Mouse (Mus musculus) kidney, adult 2 months (tissue): Measurements from ENCODE around the gene Akap9. TPM values are rescaled to one million over a fixed set of nuclear protein-coding genes. Genes with fewer than 3 reads are reported as not detected.

Experiments
- DNase-seq: peaks from one replicate; pipeline ENCODE4 v3.0.0; 2021
- H3K27ac ChIP-seq: fragments of 200-500 bp; 2 replicates; pipeline ENCODE4 v1.5.1; 2012; ENCODE audit warnings: low read depth, low read length, control low read depth, inconsistent platforms; ENCODE audit not compliant: insufficient read depth
- H3K27me3 ChIP-seq: fragments of 200-500 bp; replicated peaks from 2 replicates; pipeline ENCODE4 v1.6.1; 2012; ENCODE audit warnings: mild to moderate bottlenecking, moderate library complexity, low read length, inconsistent platforms; ENCODE audit not compliant: control insufficient read depth, insufficient read depth
- H3K36me3 ChIP-seq: fragments of 200-500 bp; 2 replicates; pipeline ENCODE4 v1.6.1; 2012; ENCODE audit warnings: mild to moderate bottlenecking, moderate library complexity, low read length, inconsistent platforms; ENCODE audit not compliant: control insufficient read depth, insufficient read depth
- H3K4me1 ChIP-seq: fragments of 200-500 bp; 2 replicates; pipeline ENCODE4 v1.6.1; 2011; ENCODE audit warnings: low read length; ENCODE audit not compliant: control insufficient read depth, insufficient read depth
- H3K4me3 ChIP-seq: fragments of 200-500 bp; 2 replicates; pipeline ENCODE4 v1.5.1; 2011; ENCODE audit warnings: mild to moderate bottlenecking, low read depth, low read length, control low read depth; ENCODE audit not compliant: insufficient read depth
- CTCF ChIP-seq: fragments of 200-500 bp; conservative IDR thresholded peaks from 2 replicates; pipeline ENCODE4 v1.5.1; 2011; ENCODE audit warnings: low read depth, mild to moderate bottlenecking, control low read depth, low read length, moderate library complexity, mixed read lengths; ENCODE audit not compliant: insufficient read depth, insufficient read length
- POLR2A ChIP-seq: fragments of 200-500 bp; IDR thresholded peaks from one replicate; pipeline ENCODE4 v1.6.1; 2011; ENCODE audit warnings: low read depth, low read length, control low read depth
- WGBS: fragments of 180-500 bp; shearing (Covaris S2); methylation state at CpG from one replicate; pipeline ENCODE4 v1.1.7; 2018; 5-methylcytosine and 5-hydroxymethylcytosine counted together
- polyA plus RNA-seq: library from polyadenylated mRNA; depleted of rRNA; stranded (reverse); fragments of >200 nt; gene quantifications from 2 replicates; pipeline ENCODE4 v1.2.3, GENCODE M21; 2012

Akap9 gene
- polyA plus RNA-seq, 1 experiment: 5.7 TPM

DNA sequence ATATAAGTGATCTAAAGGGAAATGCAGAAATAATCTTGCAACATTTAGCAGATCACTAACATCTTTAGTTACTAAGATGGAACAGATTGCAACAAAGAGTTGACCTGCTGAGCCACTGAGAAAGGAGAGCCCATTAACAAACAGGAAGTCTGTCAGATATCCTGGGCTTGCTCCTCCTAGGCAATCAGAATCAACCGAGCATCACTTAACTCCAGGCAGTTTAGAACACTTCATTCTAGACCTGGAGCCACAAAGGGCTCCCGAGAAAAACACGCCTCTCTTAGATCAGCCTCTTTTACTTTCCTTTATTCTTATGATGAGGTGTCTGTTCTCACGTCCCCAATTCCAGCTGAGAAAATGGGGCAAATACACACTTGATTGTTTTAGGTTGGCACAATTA is 1.2 kb upstream of the Akap9 start:
- no peak overlapping the region for H3K27ac ChIP-seq
- H3K27me3 ChIP-seq: no peaks in the 10 kb centered on the region
- TF ChIP-seq CTCF: no peak
- no peak for TF ChIP-seq POLR2A
- WGBS: 45% methylated on average over 4 of the region's 4 CpGs
- DNase-seq: no peak
- no peaks in the 10 kb centered on the region for H3K36me3 ChIP-seq
- H3K4me3 ChIP-seq: no peak overlapping the region
- peaks cover 4% of the 10 kb centered on the region for H3K4me1 ChIP-seq

- Histone ChIP-seq H3K36me3 (no peaks in the 10 kb centered on the region), H3K27me3 (no peaks in the 10 kb centered on the region), H3K4me1 (peaks cover 4% of the 10 kb centered on the region), H3K27ac (no peak overlapping the region; the same call in 1 of the 2 replicates), H3K4me3 (peak overlapping the region; percentile 97)
- WGBS: under 1% methylated on average over 12 of the region's 12 CpGs
- peak; percentile 49 for DNase-seq
- TF ChIP-seq CTCF: no peak
- no peak for TF ChIP-seq POLR2A
Measured at GRCm38 (mm10) chr5:3928690-3929046, 814 bp downstream of the Akap9 start.

DNA sequence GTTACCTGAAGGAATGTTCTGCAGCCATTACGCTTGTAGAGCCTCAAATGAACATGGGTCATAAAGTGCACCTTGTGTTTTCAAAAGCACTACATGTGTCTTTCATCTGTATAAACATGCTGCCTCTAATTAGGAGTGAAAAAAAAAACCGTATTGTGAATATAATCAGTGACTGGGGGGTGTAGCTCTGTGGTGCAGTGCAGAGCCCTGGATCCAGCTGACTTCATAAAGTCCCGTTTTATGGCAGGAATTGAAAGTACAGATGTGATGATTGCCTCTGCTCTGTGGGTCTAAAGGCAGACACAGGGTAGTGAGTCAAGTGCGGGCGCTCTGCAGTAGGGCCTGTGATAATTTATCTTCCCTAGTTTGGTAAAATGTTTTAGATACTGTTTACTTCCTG is 2.9 kb downstream of the Akap9 start:
- DNase-seq: no peak
- Histone ChIP-seq H3K4me3 (no peak overlapping the region), H3K36me3 (no peaks in the 10 kb centered on the region), H3K27me3 (no peaks in the 10 kb centered on the region), H3K4me1 (peaks cover 4% of the 10 kb centered on the region), H3K27ac (no peak overlapping the region)
- WGBS: 68% methylated on average over 5 of the region's 5 CpGs
- TF ChIP-seq CTCF (no peak), POLR2A (no peak)

GRCm38 (mm10) chr5:3931636-3932035 is 3.8 kb downstream of the Akap9 start:
- TF ChIP-seq CTCF: no peak
- TF ChIP-seq POLR2A: no peak
- DNase-seq: no peak
- Histone ChIP-seq H3K4me3 (no peak overlapping the region), H3K36me3 (no peaks in the 10 kb centered on the region), H3K4me1 (peaks cover 4% of the 10 kb centered on the region), H3K27me3 (no peaks in the 10 kb centered on the region), H3K27ac (no peak overlapping the region)
- 94% methylated on average over 3 of the region's 3 CpGs for WGBS

DNA sequence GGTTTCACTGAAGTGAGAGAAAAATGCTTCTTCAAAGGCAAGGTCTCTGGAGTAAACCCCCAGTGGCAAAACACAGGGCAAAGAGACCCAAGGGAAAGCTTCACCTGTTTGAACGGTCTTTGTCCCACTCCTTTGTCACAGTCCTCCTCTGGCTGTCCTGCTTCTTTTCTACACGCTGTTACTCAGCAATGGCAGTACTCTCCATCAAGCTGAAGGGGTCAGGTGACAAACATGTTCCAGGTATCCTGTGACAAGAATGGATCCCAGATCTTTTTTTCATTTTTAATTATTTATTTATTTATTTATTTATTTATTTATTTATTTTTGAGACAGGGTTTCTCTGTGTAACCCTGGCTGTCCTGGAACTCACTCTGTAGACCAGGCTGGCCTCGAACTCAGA is 5.7 kb downstream of the Akap9 start:
- TF ChIP-seq POLR2A (no peak), CTCF (no peak)
- Histone ChIP-seq H3K27ac (no peak overlapping the region), H3K4me1 (peaks cover 7% of the 10 kb centered on the region; the same call in 1 of the 2 replicates), H3K4me3 (no peak overlapping the region), H3K27me3 (no peaks in the 10 kb centered on the region), H3K36me3 (no peaks in the 10 kb centered on the region)
- 95% methylated on average over 3 of the region's 3 CpGs for WGBS
- no peak for DNase-seq

- H3K36me3 ChIP-seq: no peaks in the 10 kb centered on the region
- no peak for DNase-seq
- H3K4me1 ChIP-seq: peaks cover 12% of the 10 kb centered on the region
- WGBS: 72% methylated on average over 5 of the region's 5 CpGs
- no peak overlapping the region for H3K27ac ChIP-seq
- H3K4me3 ChIP-seq: no peak overlapping the region
- TF ChIP-seq CTCF (no peak), POLR2A (no peak)
- H3K27me3 ChIP-seq: no peaks in the 10 kb centered on the region
Measured at GRCm38 (mm10) chr5:3935266-3935665, 7.4 kb downstream of the Akap9 start.

- Histone ChIP-seq H3K27me3 (no peaks in the 10 kb centered on the region), H3K4me3 (no peak overlapping the region), H3K27ac (no peak overlapping the region), H3K36me3 (no peaks in the 10 kb centered on the region), H3K4me1 (peaks cover 12% of the 10 kb centered on the region)
- peak; percentile 27 for DNase-seq
- WGBS: 82% methylated on average over 8 of the region's 8 CpGs
- TF ChIP-seq POLR2A (no peak), CTCF (no peak)
Measured at GRCm38 (mm10) chr5:3935778-3936554, 8.1 kb downstream of the Akap9 start.
